Mouse (Mus musculus) R1 (cell line): ENCODE results near the gene Gm4858.
A peak's percentile ranks its signal among the peaks of the same experiment; 100 is the strongest.
"Not testable (repeated sequence)": the region's sequence is repeated elsewhere in the genome, so short reads cannot be mapped to it uniquely, and the experiment has no call there.

Experiments used
- DNase-seq: peaks from one replicate; pipeline ENCODE4 v3.0.0-alpha.2; 2018; ENCODE audit warnings: low read depth, low spot score

Gm4858 gene

DNA sequence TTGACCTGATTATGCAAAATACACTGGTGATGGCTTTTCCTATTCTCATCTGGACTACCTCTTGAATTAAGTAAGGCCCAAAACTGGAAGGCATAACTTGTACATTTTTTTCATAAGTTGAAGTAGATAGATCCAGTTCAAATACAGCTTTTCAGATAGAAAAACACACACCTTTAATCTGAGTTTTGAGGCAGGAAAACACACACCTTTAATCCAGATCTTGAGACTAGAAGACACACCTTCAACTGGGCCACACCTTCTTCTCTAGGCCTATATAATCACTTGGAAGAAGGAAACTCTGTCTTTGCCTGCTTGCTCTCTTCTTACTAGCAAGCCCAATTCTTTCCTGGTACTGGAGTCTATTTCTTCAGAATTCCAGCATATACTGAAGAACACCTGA is at the start of gene Gm4858:
Gene Gm4858, plus strand, starts transcription at position 301 of the 400 bp plus-strand sequence.
- DNase-seq = not testable (repeated sequence)

DNA sequence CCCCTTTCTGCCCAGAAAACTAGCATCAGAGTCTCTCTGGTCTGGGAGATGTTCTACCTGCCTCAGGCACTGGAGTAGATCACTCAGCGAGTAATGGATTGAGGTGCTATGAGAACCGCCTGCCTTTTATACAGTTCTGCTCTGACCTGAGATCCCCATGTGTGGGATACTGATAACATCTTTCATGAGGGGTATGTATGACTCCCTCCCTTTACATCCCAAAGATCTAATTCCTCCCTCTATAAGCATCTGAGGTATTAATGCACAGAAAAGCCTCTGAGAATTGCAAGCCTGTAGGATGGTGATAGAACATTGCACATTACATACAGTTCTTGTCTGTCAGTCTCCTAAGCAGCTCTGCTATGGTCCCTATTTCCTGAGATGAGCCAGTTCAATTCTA is 49.7 kb upstream of the Gm4858 start, which contains the start of gene Lce1m:
Gene Lce1m, minus strand, starts transcription at position 101 of the 400 bp plus-strand sequence.
- no peak for DNase-seq

DNA sequence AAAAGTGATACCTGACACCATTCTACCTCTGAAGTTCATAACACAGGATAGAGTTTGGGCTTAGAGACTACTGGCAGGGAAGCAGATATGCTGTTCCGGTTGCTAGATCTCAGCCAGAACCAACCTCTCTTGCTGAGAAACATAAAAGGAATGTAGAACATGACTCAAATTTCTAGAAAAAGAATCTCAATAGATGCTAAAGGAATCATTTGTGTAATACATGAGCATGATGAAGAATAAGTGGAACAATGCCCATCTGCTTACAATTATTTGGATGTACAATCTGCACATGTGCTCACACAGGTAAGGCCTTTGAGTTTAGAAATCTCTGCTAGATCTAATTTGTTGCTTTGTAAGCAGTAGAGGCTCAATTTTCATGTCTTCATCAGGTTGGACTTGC is 47.5 kb upstream of the Gm4858 start:
- no peak for DNase-seq

DNA sequence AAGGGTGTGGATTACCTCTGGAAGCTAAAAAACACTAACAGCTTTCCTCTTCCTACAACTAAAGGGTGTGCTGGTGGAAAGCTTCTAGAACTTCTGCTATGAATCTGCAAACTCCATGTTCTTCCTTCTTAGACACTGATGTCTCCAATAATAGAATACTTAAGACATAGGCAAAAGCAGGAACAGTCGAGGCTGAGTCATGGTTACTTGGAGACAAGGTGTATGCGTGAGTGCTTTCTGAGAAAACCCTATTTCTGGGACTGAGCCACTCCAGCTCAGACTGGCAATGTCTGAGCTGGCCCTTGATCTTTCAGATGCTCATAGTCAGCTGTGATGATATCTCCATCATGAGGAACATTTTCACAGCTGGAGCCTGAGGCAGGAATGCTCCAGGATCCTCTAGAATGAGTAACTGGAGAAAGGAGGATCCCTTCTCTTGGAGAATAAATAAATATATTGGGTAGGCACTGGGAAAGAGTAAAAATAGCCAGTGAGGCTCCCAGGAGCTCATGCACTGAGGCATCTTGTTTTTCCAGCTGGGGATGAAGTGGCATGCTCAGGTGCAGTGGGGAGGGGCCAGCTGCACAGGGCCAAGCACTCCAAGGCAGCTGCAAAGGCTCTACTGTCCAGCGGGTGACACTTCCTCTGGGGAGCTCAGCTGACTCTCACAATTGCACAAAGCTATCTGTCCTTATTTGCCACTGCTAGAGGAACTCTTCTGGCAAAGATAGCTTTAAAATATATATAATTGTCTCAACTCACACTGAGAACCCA is 45.0 kb upstream of the Gm4858 start:
- DNase-seq = no peak

DNA sequence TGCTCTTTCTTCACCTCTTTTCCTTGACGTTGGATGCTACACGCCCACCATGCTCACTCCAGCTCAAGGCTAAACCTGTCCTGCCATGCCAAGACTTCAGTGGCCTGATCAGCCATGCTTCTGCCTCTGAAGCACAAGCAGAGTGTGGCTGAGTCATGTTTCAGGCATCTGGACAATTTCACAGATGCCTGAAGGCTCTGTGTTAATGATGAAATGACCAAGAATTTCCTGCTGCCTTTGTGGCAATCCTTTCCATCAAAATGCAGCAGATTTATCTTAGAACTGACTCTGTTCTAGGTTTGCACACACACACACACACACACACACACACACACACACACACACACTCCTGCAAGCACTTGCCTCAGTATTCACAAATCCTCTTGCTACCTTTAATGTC is 43.1 kb upstream of the Gm4858 start:
- no peak for DNase-seq

DNA sequence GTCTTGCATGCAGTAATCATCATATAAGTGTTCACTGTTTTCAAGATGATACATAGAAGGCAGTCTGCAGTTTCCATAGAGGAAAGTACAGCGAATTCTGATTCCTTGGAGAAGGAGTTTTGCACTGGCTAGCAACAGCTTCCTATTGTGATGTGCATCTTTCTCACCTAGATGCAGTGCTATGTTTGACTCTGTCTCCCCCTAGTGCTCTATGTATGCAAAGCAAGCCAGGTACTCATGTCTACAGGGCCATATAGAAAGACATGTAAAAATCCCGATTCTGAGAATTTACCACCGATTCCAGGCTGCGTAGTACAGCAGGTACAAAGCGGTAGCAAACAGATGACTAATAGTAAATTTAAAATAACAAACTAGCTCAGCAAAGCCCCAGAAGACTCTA is 37.2 kb upstream of the Gm4858 start:
- peak; percentile 64 for DNase-seq

DNA sequence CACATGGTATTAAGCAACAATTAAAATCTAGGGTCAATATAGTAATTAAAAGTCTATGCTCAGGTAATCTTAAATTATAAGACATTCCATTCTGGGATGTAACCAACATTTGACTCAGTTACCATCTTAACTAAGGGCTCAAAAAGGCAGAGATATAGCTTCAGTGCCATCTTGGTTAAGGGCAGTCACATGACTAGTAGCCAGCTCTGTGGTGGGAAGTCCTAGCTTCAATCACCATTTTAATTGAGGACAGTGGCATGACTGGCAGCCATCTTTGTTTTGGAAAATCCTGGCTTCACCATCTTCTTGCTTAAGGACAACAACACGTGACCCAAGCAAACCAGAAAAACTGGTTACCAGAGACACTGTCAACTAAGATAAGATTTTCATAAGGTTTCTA is 18.4 kb upstream of the Gm4858 start:
- peak; percentile 64 for DNase-seq

DNA sequence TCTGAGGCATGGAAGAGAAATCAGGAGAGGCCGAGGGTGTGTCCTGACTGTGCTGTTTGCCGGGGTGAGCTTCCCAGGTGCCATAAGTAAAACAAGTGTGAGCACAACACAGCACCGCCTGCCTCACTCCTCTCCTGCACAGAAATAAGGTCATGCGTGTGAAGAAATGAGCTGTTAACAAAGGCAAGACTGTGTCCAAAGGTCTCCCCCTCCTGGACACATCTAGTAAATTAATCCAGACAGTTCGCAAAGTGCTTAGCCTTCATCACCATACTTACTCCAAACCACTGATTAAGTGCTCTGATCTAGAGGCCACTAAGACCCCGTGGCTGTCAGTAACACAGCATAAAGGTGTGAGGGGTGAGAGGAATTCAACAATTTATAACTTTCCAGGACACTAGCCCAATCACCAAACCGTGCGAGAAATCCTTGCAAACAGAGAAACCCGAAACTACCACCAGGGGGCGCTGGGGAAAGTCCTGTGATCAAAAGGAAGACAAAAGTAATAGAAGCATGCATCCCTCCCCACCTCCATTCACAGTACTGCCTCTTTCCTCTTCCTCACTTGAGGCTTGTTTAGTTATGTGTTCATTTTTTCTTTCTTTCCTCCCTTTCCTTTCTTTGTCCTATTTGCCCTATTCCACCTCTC is 15.7 kb upstream of the Gm4858 start:
- DNase-seq = peak; percentile 77

DNA sequence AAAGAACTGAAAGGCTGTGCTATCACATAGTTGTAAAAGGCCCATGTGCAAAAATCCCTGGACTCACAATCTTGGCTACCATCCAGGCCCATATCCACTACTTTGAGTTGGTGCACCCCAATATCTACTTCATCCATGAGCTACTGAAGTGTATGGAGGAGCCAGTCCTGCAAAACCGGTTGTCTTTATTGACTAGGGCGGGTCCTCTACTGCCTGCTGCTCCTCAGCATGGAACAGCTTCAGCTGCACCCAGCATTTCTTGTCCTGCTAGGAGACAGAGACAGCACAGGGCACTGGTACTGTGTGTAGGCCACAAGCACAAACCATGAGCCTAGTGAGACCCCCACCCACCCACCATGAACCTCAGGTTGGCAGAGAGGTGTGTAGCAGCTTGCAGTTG is 18.0 kb downstream of the Gm4858 start:
- DNase-seq = no peak

DNA sequence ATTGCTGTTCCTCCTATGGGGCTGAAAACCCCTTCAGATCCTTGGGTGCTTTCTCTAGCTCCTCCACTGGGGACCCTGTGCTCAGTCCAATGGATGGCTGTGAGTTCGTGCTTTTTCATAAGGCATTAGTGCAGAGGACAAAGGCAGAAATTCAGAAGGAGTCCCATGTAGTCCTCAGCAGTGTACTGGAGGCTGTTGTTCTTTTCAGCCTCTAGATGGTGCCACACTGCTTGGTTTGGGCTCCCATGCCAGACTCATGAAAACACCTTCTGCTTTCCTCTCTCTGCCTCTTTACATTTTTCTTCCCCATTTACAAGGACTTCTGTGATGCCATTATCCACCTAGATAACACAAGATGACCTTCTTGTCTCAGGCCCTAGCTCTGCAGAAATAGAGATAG is 25.0 kb downstream of the Gm4858 start:
- peak; percentile 18 for DNase-seq

DNA sequence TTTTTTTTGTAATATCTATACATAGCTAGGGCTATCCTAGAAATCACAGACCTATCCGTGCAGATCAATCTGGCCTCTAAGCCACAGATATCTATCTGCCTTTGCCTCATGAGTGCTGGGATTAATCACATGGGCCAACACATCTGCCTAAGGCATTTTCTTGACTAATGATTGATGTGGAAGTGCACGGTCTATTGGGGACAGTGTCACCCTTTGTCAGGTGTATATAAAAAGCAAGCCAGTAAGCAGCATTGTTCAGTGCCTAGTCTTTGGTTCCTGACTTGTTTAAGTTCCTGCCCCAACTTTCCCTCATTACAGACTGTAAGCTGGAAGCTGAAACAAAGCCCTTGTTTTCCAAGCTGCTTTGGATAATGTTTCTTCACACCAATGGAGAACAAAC is 27.8 kb downstream of the Gm4858 start:
- no peak for DNase-seq

DNA sequence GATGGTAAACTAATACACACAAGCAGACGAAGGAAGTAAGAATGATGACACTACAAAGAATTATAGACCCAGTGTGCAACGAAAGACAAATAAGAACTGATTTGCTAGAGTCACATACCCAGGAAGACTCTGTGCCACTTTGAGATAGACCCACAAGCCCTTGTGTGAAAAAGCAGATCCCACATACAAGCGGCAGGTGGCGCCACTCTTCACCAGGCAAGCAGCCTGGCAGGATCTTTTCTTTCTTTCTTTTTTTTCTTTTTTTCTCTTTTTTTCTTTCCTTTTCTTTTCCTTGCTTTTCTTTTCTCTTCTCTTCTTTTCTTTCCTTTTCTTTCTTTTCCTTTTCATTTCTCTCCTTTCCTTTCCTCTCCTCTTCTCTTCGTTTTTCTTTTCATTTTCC is 43.0 kb downstream of the Gm4858 start:
- DNase-seq = peak; percentile 60

DNA sequence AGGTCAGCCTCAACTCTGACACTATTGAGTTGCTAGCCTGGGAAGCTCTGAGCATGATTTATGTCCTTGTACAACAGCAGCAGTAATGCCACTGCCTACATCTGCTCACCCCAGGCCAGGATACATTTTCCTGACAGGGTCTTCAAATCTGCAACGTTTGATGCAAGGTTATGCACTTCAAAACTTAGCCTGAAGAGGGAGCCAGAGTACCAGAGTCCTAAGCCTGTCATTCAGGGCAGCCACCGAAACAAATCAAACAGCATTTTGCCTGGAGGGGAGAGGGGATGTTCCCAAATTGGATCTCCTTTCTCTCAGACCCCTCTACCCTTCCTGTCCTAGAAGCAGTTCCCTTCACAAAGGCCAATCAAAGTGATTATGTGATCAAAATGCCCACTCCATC is 45.9 kb downstream of the Gm4858 start:
- DNase-seq = peak; percentile 63

DNA sequence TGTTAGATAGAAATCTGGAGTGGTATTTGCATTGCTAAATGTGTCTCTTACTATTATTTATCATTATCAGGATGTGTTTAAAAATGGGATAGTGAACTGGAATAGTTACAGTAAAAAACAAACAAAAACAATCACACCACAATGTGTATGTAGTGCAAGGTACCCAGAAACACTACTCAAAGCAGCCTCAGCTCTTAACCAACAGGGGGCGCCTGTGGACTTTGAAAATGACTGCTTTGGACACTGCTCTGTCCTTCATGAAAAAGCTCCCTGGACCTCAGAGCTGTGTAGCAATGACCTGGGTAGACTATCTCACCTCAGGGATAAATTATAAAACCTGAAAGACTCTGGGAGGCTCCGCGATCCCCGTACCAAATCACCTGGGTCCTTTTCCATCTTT is 50.5 kb downstream of the Gm4858 start:
- DNase-seq = peak; percentile 50
